In genomic region chr16:43579111-43579510, GRCm38 (mm10) we compare ENCODE assay signal across 7 mouse cellular contexts.
DNase-seq lines count a peak whose midpoint lies in the region; ATAC-seq and TF ChIP-seq lines count a peak whose summit lies in the region.

No protein-coding gene starts in this region.

- intact Hi-C loops in heart, postnatal 10 days (cut with DNase I), result loop anchor here (5.0 to 10.0 kb wide), 2 partner anchors 214 to 667 kb away; no protein-coding TSS in a partner anchor

- peaks cover 28% of the 10 kb centered on the region for H3K4me1 ChIP-seq in lung, adult 2 months (ENCODE audit: control insufficient read depth, insufficient read depth, low read length)

- no peak for TF ChIP-seq CTCF in lung, adult 2 months (IDR thresholded peaks at IDR 0.05; ENCODE audit: insufficient read depth, low read length)

- ATAC-seq in inflammation-experienced regulatory T-cells, adult 6 months, result no peak

- WGBS in lung, adult 2 months, result 60% methylated on average over 4 of the region's 4 CpGs

- DNase-seq in lung, postnatal 36 days, result peak; percentile 34
- no peak for DNase-seq in lung, adult 2 months
- peak; percentile 81 to 88 for DNase-seq in cerebellum, postnatal 10 days
- peak; percentile 67 to 69 for DNase-seq in heart, postnatal 10 days
- DNase-seq in skeletal muscle tissue, adult 2 months (ENCODE audit: low read depth, low spot score), result peak; percentile 63
- DNase-seq in layer of hippocampus, postnatal 10 days (ENCODE audit: low spot score in 2 of 2), result no peak

- no peak for TF ChIP-seq POLR2A in lung, adult 2 months (IDR thresholded peaks at IDR 0.05; ENCODE audit: borderline replicate concordance, extremely low read depth, low read depth, low read length)

- H3K4me3 ChIP-seq in lung, adult 2 months (replicated peaks; ENCODE audit: extremely low read depth, low read depth, low read length), result no peak overlapping the region

Comparison
In these comparisons a context has a peak if more than half of its experiments do, and no peak if none do; other contexts are left out.
1. DNase-seq: peak in lung, postnatal 36 days (single experiment), cerebellum, postnatal 10 days (2 of 2), heart, postnatal 10 days (2 of 2) and skeletal muscle tissue, adult 2 months (single experiment); none in lung, adult 2 months (single experiment) and layer of hippocampus, postnatal 10 days (0 of 2).